Mouse (Mus musculus) midbrain, embryonic 16.5 days (tissue): ENCODE results near the gene Ghitm. TPM values are rescaled to one million over a fixed set of nuclear protein-coding genes. Genes with fewer than 3 reads are reported as not detected.

Source experiments
- ATAC-seq: fragments of 200-750 bp; cut with Nextera tagmentation; 2 replicates; pipeline ENCODE4 v1.8.0; 2017; ENCODE audit warnings: moderate TSS enrichment
- H3K27ac ChIP-seq: fragments of 300-500 bp; sonication (generic); 2 replicates; pipeline ENCODE4 v1.5.1; 2014; ENCODE audit warnings: mild to moderate bottlenecking, low read length, mixed read lengths
- H3K27me3 ChIP-seq: fragments of 300-500 bp; sonication (generic); 2 replicates; pipeline ENCODE4 v1.6.1; 2014; ENCODE audit warnings: low read depth, low read length, mixed read lengths; ENCODE audit not compliant: control insufficient read depth, insufficient read depth
- H3K36me3 ChIP-seq: fragments of 300-500 bp; sonication (generic); 2 replicates; pipeline ENCODE4 v1.6.1; 2014; ENCODE audit warnings: mild to moderate bottlenecking, low read length, moderate library complexity, mixed read lengths; ENCODE audit not compliant: control insufficient read depth, insufficient read depth
- H3K4me1 ChIP-seq: fragments of 300-500 bp; sonication (generic); 2 replicates; pipeline ENCODE4 v1.6.1; 2014; ENCODE audit warnings: mild to moderate bottlenecking, low read length, mixed read lengths; ENCODE audit not compliant: control insufficient read depth, insufficient read depth
- H3K4me2 ChIP-seq: fragments of 300-500 bp; sonication (generic); 2 replicates; pipeline ENCODE4 v1.6.1; 2014; ENCODE audit warnings: mild to moderate bottlenecking, low read length, mixed read lengths
- H3K4me3 ChIP-seq: fragments of 300-500 bp; sonication (generic); 2 replicates; pipeline ENCODE4 v1.5.1; 2014; ENCODE audit warnings: low read depth, mild to moderate bottlenecking, low read length, moderate library complexity, mixed read lengths
- H3K9ac ChIP-seq: fragments of 300-500 bp; sonication (generic); 2 replicates; pipeline ENCODE4 v1.6.1; 2014; ENCODE audit warnings: low read depth, low read length, mixed read lengths
- H3K9me3 ChIP-seq: fragments of 300-500 bp; sonication (generic); replicated peaks from 2 replicates; pipeline ENCODE4 v1.6.1; 2014; ENCODE audit warnings: mild to moderate bottlenecking, low read length, mixed read lengths; ENCODE audit not compliant: control insufficient read depth, poor library complexity, severe bottlenecking
- WGBS: fragments of 180-500 bp; shearing (Covaris S2); extraction: QIAGEN DNeasy Blood & Tissue Kit; methylation state at CpG from one replicate; pipeline ENCODE4 v1.1.7; 2014; 5-methylcytosine and 5-hydroxymethylcytosine counted together
- polyA plus RNA-seq: library from polyadenylated mRNA; unstranded; fragments of >200 nt; fragmentation: Nextera tagmentation; extraction: Ambion mirVana; gene quantifications from 2 replicates; pipeline ENCODE4 v1.2.1, GENCODE M21; 2015

Ghitm gene
- polyA plus RNA-seq, 1 experiment from 2014 or later, result 189 TPM

- H3K27ac ChIP-seq, result no peak overlapping the region
- no peaks in the 10 kb centered on the region for H3K9me3 ChIP-seq
- H3K27me3 ChIP-seq, result no peaks in the 10 kb centered on the region
- WGBS, result 93% methylated on average over 2 of the region's 2 CpGs
- no peak overlapping the region for H3K4me3 ChIP-seq
- ATAC-seq, result no peak
- no peak overlapping the region for H3K9ac ChIP-seq
- no peaks in the 10 kb centered on the region for H3K36me3 ChIP-seq
- H3K4me2 ChIP-seq, result no peak overlapping the region
- no peaks in the 10 kb centered on the region for H3K4me1 ChIP-seq
These were observed 24.6 kb downstream of the Ghitm start for GRCm38 (mm10) chr14:37110456-37110855.

GRCm38 (mm10) chr14:37109975-37110374 is 25.1 kb downstream of the Ghitm start:
- 74% methylated on average over 9 of the region's 9 CpGs for WGBS
- no peak overlapping the region for H3K4me3 ChIP-seq
- ATAC-seq, result no peak
- H3K9ac ChIP-seq, result no peak overlapping the region
- H3K4me1 ChIP-seq, result no peaks in the 10 kb centered on the region
- no peaks in the 10 kb centered on the region for H3K27me3 ChIP-seq
- H3K27ac ChIP-seq, result no peak overlapping the region
- H3K4me2 ChIP-seq, result no peak overlapping the region
- H3K9me3 ChIP-seq, result no peaks in the 10 kb centered on the region
- H3K36me3 ChIP-seq, result no peaks in the 10 kb centered on the region

- WGBS, result 84% methylated on average over 8 of the region's 8 CpGs
- no peaks in the 10 kb centered on the region for H3K4me1 ChIP-seq
- H3K9me3 ChIP-seq, result no peaks in the 10 kb centered on the region
- no peak overlapping the region for H3K4me3 ChIP-seq
- H3K27me3 ChIP-seq, result no peaks in the 10 kb centered on the region
- no peaks in the 10 kb centered on the region for H3K36me3 ChIP-seq
- no peak for ATAC-seq
- H3K4me2 ChIP-seq, result no peak overlapping the region
- no peak overlapping the region for H3K27ac ChIP-seq
- H3K9ac ChIP-seq, result no peak overlapping the region
These were observed 25.6 kb downstream of the Ghitm start for GRCm38 (mm10) chr14:37109460-37109859.

- 54% methylated on average over 7 of the region's 7 CpGs for WGBS
- Histone ChIP-seq H3K4me3 (no peak overlapping the region), H3K27ac (no peak overlapping the region), H3K4me2 (no peak overlapping the region), H3K27me3 (no peaks in the 10 kb centered on the region), H3K4me1 (no peaks in the 10 kb centered on the region), H3K36me3 (no peaks in the 10 kb centered on the region), H3K9ac (no peak overlapping the region), H3K9me3 (no peaks in the 10 kb centered on the region)
- ATAC-seq, result no peak
These were observed 29.2 kb downstream of the Ghitm start for GRCm38 (mm10) chr14:37105846-37106245.

- 60% methylated on average over 5 of the region's 5 CpGs for WGBS
- H3K4me3 ChIP-seq, result no peak overlapping the region
- no peak overlapping the region for H3K4me2 ChIP-seq
- H3K27me3 ChIP-seq, result no peaks in the 10 kb centered on the region
- no peak overlapping the region for H3K27ac ChIP-seq
- no peaks in the 10 kb centered on the region for H3K9me3 ChIP-seq
- H3K36me3 ChIP-seq, result no peaks in the 10 kb centered on the region
- H3K9ac ChIP-seq, result no peak overlapping the region
- no peak for ATAC-seq
- no peaks in the 10 kb centered on the region for H3K4me1 ChIP-seq
These were observed 30.3 kb downstream of the Ghitm start for GRCm38 (mm10) chr14:37104747-37105146.

GRCm38 (mm10) chr14:37102484-37102883 is 32.6 kb downstream of the Ghitm start:
- Histone ChIP-seq H3K9me3 (no peaks in the 10 kb centered on the region), H3K27ac (no peak overlapping the region), H3K9ac (no peak overlapping the region), H3K4me3 (no peak overlapping the region), H3K27me3 (no peaks in the 10 kb centered on the region), H3K4me2 (no peak overlapping the region), H3K36me3 (no peaks in the 10 kb centered on the region), H3K4me1 (peaks cover 6% of the 10 kb centered on the region)
- 90% methylated on average over 3 of the region's 3 CpGs for WGBS
- ATAC-seq, result no peak

GRCm38 (mm10) chr14:37101531-37101930 is 33.5 kb downstream of the Ghitm start:
- Histone ChIP-seq H3K36me3 (no peaks in the 10 kb centered on the region), H3K4me2 (no peak overlapping the region), H3K9ac (no peak overlapping the region), H3K27me3 (no peaks in the 10 kb centered on the region), H3K4me1 (peaks cover 6% of the 10 kb centered on the region), H3K27ac (no peak overlapping the region), H3K4me3 (no peak overlapping the region), H3K9me3 (no peaks in the 10 kb centered on the region)
- 78% methylated on average over 5 of the region's 5 CpGs for WGBS
- ATAC-seq, result no peak

GRCm38 (mm10) chr14:37097956-37098530 is 37.0 kb downstream of the Ghitm start, which contains the start of gene Cdhr1:
Gene Cdhr1, minus strand, starts transcription at chr14:37098347.
- H3K36me3 ChIP-seq, result no peaks in the 10 kb centered on the region
- WGBS, result under 1% methylated on average over 30 of the region's 30 CpGs
- H3K9ac ChIP-seq, result peak within 1 kb of the TSS; percentile 85
- no peak within 1 kb of the TSS for H3K27ac ChIP-seq
- peak within 1 kb of the TSS; percentile 61 for H3K4me3 ChIP-seq
- peak; percentile 81 for ATAC-seq
- H3K27me3 ChIP-seq, result no peaks in the 10 kb centered on the region
- no peaks in the 10 kb centered on the region for H3K9me3 ChIP-seq
- H3K4me1 ChIP-seq, result peaks cover 6% of the 10 kb centered on the region
- peak within 1 kb of the TSS; percentile 98 for H3K4me2 ChIP-seq

- no peak overlapping the region for H3K4me3 ChIP-seq
- no peak for ATAC-seq
- H3K4me1 ChIP-seq, result peaks cover 6% of the 10 kb centered on the region
- H3K27ac ChIP-seq, result no peak overlapping the region
- 92% methylated on average over 4 of the region's 4 CpGs for WGBS
- H3K9ac ChIP-seq, result no peak overlapping the region
- H3K36me3 ChIP-seq, result no peaks in the 10 kb centered on the region
- H3K4me2 ChIP-seq, result no peak overlapping the region
- H3K9me3 ChIP-seq, result no peaks in the 10 kb centered on the region
- H3K27me3 ChIP-seq, result no peaks in the 10 kb centered on the region
These were observed 39.5 kb downstream of the Ghitm start for GRCm38 (mm10) chr14:37095556-37095955.
